Mouse (Mus musculus): ENCODE data around the gene Zyx.

- TF ChIP-seq POLR2A (IDR thresholded peaks at IDR 0.05; ENCODE audit: insufficient read length, low read depth) = no peak
- no peak for TF ChIP-seq E2F4 (IDR thresholded peaks at IDR 0.05; ENCODE audit: insufficient read depth)
- TF ChIP-seq USF1 (IDR thresholded peaks at IDR 0.05; ENCODE audit: low read depth) = no peak
- TF ChIP-seq SRF (IDR thresholded peaks at IDR 0.05; ENCODE audit: control insufficient read depth, insufficient read length, low read depth) = no peak
- TF ChIP-seq POLR2AphosphoS2 (IDR thresholded peaks at IDR 0.05; ENCODE audit: insufficient read length, low read depth) = no peak
- no peak for TF ChIP-seq CEBPB (IDR thresholded peaks at IDR 0.05; ENCODE audit: insufficient read depth, poor library complexity, severe bottlenecking)
- TF ChIP-seq MAX (IDR thresholded peaks at IDR 0.05; ENCODE audit: low read depth) = no peak
- no peak for TF ChIP-seq TCF12 (IDR thresholded peaks at IDR 0.05; ENCODE audit: insufficient read depth, poor library complexity, severe bottlenecking)
- no peak for TF ChIP-seq MYOG (IDR thresholded peaks at IDR 0.05; ENCODE audit: control insufficient read depth in 1 of 3, insufficient read depth in 1 of 3, insufficient read length in 2 of 3, low read depth in 2 of 3)
- no peak for TF ChIP-seq REST (IDR thresholded peaks at IDR 0.05; ENCODE audit: insufficient read depth, insufficient read length)
These were observed 26.6 kb downstream of the Zyx start for GRCm38 (mm10) chr6:42376016-42376415.
